1 mouse cellular context compared by ENCODE assay signal in the genomic region with DNA sequence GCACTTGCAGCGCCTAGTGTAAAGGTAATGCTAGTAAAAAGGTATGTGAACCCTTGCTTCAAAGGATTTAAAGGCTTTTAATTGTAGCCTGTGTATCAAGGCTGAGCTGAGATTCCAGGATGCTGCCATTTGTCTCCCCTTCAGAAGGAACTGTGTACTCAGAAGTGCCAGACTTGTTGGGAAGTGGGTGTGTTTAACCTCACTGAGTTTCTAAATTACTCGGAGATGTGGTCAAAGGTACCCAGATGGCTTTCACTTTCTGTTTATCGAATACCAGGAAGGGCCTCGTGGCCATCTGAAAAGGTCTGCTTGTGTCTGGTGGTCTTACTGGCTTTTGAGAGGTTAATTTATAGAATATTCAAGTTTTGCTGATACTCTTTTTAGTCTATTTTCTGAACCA.
TF ChIP-seq lines count a peak whose summit lies in the region.

No protein-coding gene starts in this region.

TF ChIP-seq in CH12.LX, 34 proteins besides CTCF, POLR2A, EP300 and RAD21 (continued from another document):
- TF ChIP-seq MAFK (IDR thresholded peaks at IDR 0.05; ENCODE audit: insufficient replicate concordance, low read length) (peak; percentile 85), ZKSCAN1 (IDR thresholded peaks at IDR 0.05; ENCODE audit: borderline replicate concordance, low read depth, low read length) (no peak), TCF12 (IDR thresholded peaks at IDR 0.05; ENCODE audit: low read depth, low read length) (peak; percentile 83), RCOR1 (conservative IDR thresholded peaks at IDR 0.05; ENCODE audit: low read depth, low read length) (peak; percentile 97), UBTF (IDR thresholded peaks at IDR 0.05; ENCODE audit: low read depth, low read length) (no peak)
